Mouse (Mus musculus): ENCODE data around the gene Acta1.

DNA sequence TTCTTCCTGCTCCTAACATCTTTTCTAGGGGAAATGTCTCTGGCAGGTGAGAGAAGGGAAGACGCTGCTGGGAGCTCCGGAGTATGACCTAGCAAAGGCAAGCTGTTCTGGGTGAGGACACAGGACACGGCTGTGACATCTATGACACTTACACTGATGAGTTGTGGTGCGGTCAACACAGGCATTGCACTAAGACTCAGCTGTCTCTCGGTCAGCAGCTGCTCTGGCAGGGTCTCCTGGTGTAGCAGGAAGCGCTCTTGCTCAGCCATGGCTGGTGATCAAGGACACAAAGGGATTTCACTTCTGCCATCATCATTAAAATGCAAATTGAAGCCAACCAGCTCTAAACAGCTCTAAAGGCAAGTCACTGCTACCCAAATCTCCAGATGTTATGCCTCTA is 13.1 kb upstream of the Acta1 start:
- no peak for TF ChIP-seq CHD2 (IDR thresholded peaks at IDR 0.05; ENCODE audit: low read depth, low read length)
- no peak for TF ChIP-seq HCFC1 (IDR thresholded peaks at IDR 0.05; ENCODE audit: borderline replicate concordance, insufficient read depth, low read length)
- TF ChIP-seq ZC3H11A (IDR thresholded peaks at IDR 0.05; ENCODE audit: borderline replicate concordance, low read depth, low read length) = no peak
- no peak for TF ChIP-seq MAFK (IDR thresholded peaks at IDR 0.05; ENCODE audit: insufficient read depth, low read depth, low read length)
